Mouse (Mus musculus) cerebellum, adult 2 months (tissue): ENCODE data around the gene Pcnp. TPM values are rescaled to one million over a fixed set of nuclear protein-coding genes. Genes with fewer than 3 reads are reported as not detected.

ENCODE experiments used
- DNase-seq, 2 experiments: peaks; one replicate each; pipeline ENCODE4 v3.0.0; 2021
- H3K27ac ChIP-seq: fragments of 200-500 bp; 2 replicates; pipeline ENCODE4 v1.5.1; 2012; ENCODE audit warnings: low read length, control low read depth, inconsistent platforms; ENCODE audit not compliant: insufficient read depth
- H3K27me3 ChIP-seq: fragments of 200-500 bp; 2 replicates; pipeline ENCODE4 v1.6.1; 2012; ENCODE audit warnings: inconsistent platforms, mild to moderate bottlenecking, low read length, moderate library complexity; ENCODE audit not compliant: control insufficient read depth, insufficient read depth
- H3K4me1 ChIP-seq: fragments of 200-500 bp; 2 replicates; pipeline ENCODE4 v1.6.1; 2011; ENCODE audit warnings: low read length; ENCODE audit not compliant: control insufficient read depth, insufficient read depth
- H3K4me3 ChIP-seq: fragments of 200-500 bp; replicated peaks from 2 replicates; pipeline ENCODE3; 2011; ENCODE audit warnings: mild to moderate bottlenecking, low read depth, low read length, control low read depth; ENCODE audit not compliant: insufficient read depth
- CTCF ChIP-seq: fragments of 200-500 bp; IDR thresholded peaks from 2 replicates; pipeline ENCODE4 v1.5.1; 2011; ENCODE audit warnings: low read depth, mild to moderate bottlenecking, control low read depth, low read length, moderate library complexity, borderline replicate concordance; ENCODE audit not compliant: insufficient read depth
- POLR2A ChIP-seq: fragments of 200-500 bp; IDR thresholded peaks from 2 replicates; pipeline ENCODE4 v1.6.1; 2011; ENCODE audit warnings: low read length, control low read depth, borderline replicate concordance; ENCODE audit not compliant: insufficient read depth
- WGBS: fragments of 180-500 bp; shearing (Covaris S2); methylation state at CpG from one replicate; pipeline ENCODE4 v1.1.7; 2018; 5-methylcytosine and 5-hydroxymethylcytosine counted together
- polyA plus RNA-seq: library from polyadenylated mRNA; depleted of rRNA; stranded (reverse); fragments of >200 nt; gene quantifications from 2 replicates; pipeline ENCODE4 v1.2.3, GENCODE M21; 2012

The Pcnp gene
- polyA plus RNA-seq, 1 experiment = 134 TPM

- TF ChIP-seq CTCF = no peak
- no peak for TF ChIP-seq POLR2A
- 47% methylated on average over 5 of the region's 5 CpGs for WGBS
- no peak overlapping the region for H3K4me3 ChIP-seq
Measured at GRCm38 (mm10) chr16:56071317-56072232, 42.0 kb upstream of the Pcnp start.

GRCm38 (mm10) chr16:56068523-56069070, 39.1 kb upstream of the Pcnp start:
- H3K27ac ChIP-seq = no peak overlapping the region
- TF ChIP-seq POLR2A = no peak
- TF ChIP-seq CTCF = no peak
- WGBS = 87% methylated on average over 6 of the region's 6 CpGs
- no peak overlapping the region for H3K4me3 ChIP-seq
- H3K4me1 ChIP-seq = no peaks in the 10 kb centered on the region
- DNase-seq = no peak
- no peaks in the 10 kb centered on the region for H3K27me3 ChIP-seq

More at GRCm38 (mm10) chr16:56071317-56072232, 42.0 kb upstream of the Pcnp start:
- no peak for DNase-seq
- Histone ChIP-seq H3K4me1 (peaks cover 6% of the 10 kb centered on the region; the same call in 1 of the 2 replicates), H3K27me3 (no peaks in the 10 kb centered on the region), H3K27ac (no peak overlapping the region)

DNA sequence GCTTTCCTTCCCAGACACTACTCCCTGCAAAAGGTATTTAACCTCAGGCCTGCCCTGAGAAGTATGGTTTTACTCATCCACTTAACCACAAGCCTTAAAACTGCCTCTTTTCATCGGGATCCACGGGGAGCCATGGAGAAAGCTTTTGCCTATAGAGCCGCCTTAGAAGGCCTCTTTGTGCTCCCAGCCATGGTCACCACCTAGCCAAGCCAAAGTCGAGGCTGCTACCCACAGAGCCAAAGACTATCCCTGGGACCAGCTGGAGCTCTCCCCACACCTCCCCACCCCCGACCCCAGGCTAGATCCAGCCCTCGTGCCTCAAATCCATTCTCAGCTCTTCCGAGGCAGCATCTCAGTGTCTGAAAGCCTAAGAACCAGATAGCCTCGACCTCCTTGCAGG, 36.6 kb upstream of the Pcnp start:
- DNase-seq = no peak
- TF ChIP-seq POLR2A = no peak
- TF ChIP-seq CTCF = no peak
- H3K4me3 ChIP-seq = no peak overlapping the region
- no peak overlapping the region for H3K27ac ChIP-seq
- no peaks in the 10 kb centered on the region for H3K27me3 ChIP-seq
- 29% methylated on average over 8 of the region's 8 CpGs for WGBS
- H3K4me1 ChIP-seq = no peaks in the 10 kb centered on the region

DNA sequence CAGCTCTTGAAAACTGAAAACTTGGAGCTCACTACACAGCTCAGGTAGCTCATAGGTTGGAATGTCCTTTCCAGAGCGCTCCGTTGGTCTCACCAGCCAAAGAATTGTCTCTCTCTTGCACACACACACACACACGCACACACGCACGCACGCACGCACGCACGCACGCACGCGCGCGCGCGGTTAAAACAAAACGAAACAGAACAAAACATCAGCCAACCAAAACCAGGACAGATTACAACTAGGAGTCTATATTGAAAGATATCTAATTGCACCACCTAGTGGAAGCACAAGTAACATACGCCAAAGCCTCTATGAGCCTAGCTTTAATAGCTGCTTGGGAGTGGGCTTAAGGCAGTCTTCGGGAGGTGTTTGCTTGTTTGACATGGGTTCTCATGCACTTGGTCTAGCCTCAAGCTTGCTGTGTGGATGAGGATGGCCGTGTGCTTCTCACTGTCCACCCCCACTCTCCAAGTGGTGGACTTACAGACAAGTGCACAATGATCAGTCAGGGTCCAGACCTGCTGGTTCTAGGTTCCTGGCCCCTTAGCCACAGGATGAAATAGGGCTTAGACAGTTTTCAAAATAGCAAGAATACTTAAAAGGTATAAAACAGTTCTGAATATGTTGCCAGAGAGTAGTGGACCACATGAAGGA, 34.9 kb upstream of the Pcnp start:
- WGBS = 2% methylated on average over 20 of the region's 20 CpGs
- Histone ChIP-seq H3K4me3 (peak overlapping the region; percentile 56), H3K4me1 (no peaks in the 10 kb centered on the region), H3K27ac (0 out of 2 replicates have a peak overlapping the region, but pooled peaks have one; percentile 32), H3K27me3 (no peaks in the 10 kb centered on the region)
- no peak; the same call in 1 of the 2 replicates for TF ChIP-seq POLR2A
- peak; percentile 50 for TF ChIP-seq CTCF
- DNase-seq = peak; percentile 54 to 72

- DNase-seq = no peak
- H3K4me3 ChIP-seq = no peak overlapping the region
- no peaks in the 10 kb centered on the region for H3K4me1 ChIP-seq
- H3K27me3 ChIP-seq = no peaks in the 10 kb centered on the region
- WGBS = 57% methylated on average over 11 of the region's 11 CpGs
- no peak overlapping the region for H3K27ac ChIP-seq
- TF ChIP-seq CTCF (no peak), POLR2A (no peak)
Measured at GRCm38 (mm10) chr16:56062981-56063380, 33.4 kb upstream of the Pcnp start.

DNA sequence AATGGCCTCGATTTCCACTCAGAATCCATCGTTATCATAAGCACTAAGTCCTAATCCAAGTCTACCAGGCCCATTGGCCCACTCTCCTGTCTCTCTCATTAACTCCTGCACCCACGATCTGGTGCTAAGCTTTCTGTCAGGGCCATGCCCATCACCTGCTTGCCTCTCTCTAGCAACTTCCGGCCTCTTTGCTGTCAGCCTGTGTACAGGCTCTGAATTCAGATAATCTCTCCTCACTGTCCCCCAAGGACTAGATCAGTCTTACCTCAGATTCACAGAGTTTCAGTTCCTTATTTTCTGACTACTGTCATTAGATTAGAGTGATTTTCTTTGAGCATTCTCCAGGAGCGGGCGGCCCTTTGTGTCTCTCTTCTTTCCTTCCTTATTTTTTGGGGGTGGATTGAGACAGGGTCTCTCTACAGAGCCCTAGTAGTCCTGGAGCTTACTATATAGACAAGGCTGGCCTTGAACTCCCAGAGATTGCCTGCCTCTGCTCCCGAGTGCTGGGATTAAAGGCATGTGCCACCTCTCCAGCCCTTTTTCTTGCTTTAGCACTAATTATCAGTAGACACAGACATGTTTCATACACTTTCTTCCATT, 32.6 kb upstream of the Pcnp start:
- Histone ChIP-seq H3K4me3 (no peak overlapping the region), H3K27ac (no peak overlapping the region), H3K4me1 (no peaks in the 10 kb centered on the region), H3K27me3 (no peaks in the 10 kb centered on the region)
- WGBS = 74% methylated on average over 7 of the region's 7 CpGs
- no peak for DNase-seq
- TF ChIP-seq CTCF (no peak), POLR2A (no peak)

DNA sequence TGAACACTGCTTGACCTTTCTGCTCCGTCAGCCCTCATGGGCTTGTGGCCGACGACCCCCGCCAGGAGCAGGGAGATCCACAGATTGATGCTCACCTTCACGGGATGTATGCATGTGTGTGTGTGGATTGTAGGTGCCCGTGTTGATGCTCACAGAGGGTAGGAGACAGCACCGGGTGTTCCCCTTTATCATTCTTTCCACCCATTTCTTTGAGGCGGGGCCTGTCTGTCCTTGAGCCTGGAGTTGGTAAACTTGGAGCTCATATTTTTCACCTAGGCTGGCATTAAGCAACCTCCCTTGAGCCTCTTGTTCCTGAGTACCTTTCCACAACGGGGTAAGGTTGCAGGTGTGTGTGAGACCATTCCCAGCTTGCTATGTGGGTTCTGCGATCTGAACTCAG, 28.6 kb upstream of the Pcnp start:
- Histone ChIP-seq H3K27ac (no peak overlapping the region), H3K27me3 (no peaks in the 10 kb centered on the region), H3K4me3 (no peak overlapping the region), H3K4me1 (no peaks in the 10 kb centered on the region)
- DNase-seq = no peak
- 61% methylated on average over 10 of the region's 10 CpGs for WGBS
- TF ChIP-seq CTCF = no peak
- no peak for TF ChIP-seq POLR2A
